Mouse (Mus musculus): ENCODE data around the gene Dnah11.

DNA sequence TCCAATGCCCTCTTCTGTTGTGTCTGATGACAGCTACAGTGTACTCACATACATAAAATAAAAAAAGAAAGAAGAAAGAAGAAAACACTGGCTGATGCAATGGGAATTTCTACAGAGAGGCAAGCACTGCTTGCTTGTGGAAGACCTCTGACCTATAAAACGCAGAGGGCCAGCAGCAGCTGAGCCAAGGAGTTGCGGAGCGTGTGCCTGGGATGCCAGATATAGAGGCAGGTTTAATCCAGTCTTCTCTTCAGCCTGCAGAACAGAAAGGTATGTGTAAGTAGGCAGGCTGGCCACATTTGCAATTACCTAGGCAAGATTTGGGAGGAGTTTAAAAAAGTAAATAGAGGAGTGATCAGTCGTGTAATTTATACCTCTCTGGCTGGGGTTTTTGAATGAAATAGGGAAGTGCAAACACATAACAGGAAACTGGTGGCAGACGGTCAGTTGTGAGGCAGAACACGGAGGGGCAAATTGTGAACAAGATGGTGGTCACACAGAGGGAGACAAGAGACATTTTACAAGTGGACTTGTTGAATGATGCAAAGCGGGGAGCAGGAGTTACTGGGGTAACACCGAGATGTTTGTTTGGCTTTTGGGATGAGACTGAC lies 367.4 kb downstream of the Dnah11 start:
- TF ChIP-seq POLR2A (IDR thresholded peaks at IDR 0.05; ENCODE audit: borderline replicate concordance, low read depth, low read length) = no peak
- no peak for TF ChIP-seq CTCF (IDR thresholded peaks at IDR 0.05; ENCODE audit: low read depth, low read length)

All from bone marrow macrophage, adult 2 months (primary cell).